Mouse (Mus musculus) MEL (cell line): Measurements from ENCODE around the gene Stx5a. TPM values are rescaled to one million over a fixed set of nuclear protein-coding genes. Genes with fewer than 3 reads are reported as not detected.
A peak's percentile ranks its signal among the peaks of the same experiment; 100 is the strongest.

Experiments
- DNase-seq: peaks from one replicate; pipeline ENCODE4 v3.0.0; 2011; ENCODE audit warnings: low read depth, low spot score
- H3K27ac ChIP-seq: 2 replicates; pipeline ENCODE4 v1.5.1; 2012; ENCODE audit warnings: low read depth, mild to moderate bottlenecking, control low read depth, low read length, moderate library complexity; ENCODE audit not compliant: control insufficient read depth
- H3K27me3 ChIP-seq, 2 experiments: fragments of 150-350 bp in 1 of 2; sonication (generic) in 1 of 2; 2 replicates each; pipeline ENCODE4 v1.6.1; 2012; ENCODE audit warnings: low read length in 2 of 2, mild to moderate bottlenecking in 2 of 2, improper control_type of control experiment in 1 of 2, moderate library complexity in 1 of 2; ENCODE audit not compliant: insufficient read depth in 2 of 2, control insufficient read depth in 1 of 2
- H3K36me3 ChIP-seq, 2 experiments: 2 replicates each; pipeline ENCODE4 v1.6.1; 2012 to 2014; ENCODE audit warnings: low read length in 2 of 2, improper control_type of control experiment in 1 of 2, inconsistent platforms in 1 of 2, mild to moderate bottlenecking in 1 of 2; ENCODE audit not compliant: insufficient read depth in 2 of 2, control insufficient read depth in 1 of 2
- H3K4me1 ChIP-seq, 2 experiments: fragments of 150-350 bp in 1 of 2; sonication (generic) in 1 of 2; 2 replicates each; pipeline ENCODE4 v1.6.1; 2012; ENCODE audit warnings: low read length in 2 of 2, improper control_type of control experiment in 1 of 2, mild to moderate bottlenecking in 1 of 2; ENCODE audit not compliant: insufficient read depth in 2 of 2, control insufficient read depth in 1 of 2
- H3K4me3 ChIP-seq, 2 experiments: fragments of 150-350 bp in 1 of 2; sonication (generic) in 1 of 2; 2 replicates each; pipeline ENCODE4 v1.5.1; 2012; ENCODE audit warnings: low read depth in 2 of 2, low read length in 2 of 2, mild to moderate bottlenecking in 2 of 2, moderate library complexity in 2 of 2, control low read depth in 1 of 2, improper control_type of control experiment in 1 of 2; ENCODE audit not compliant: control insufficient read depth in 1 of 2, insufficient read depth in 1 of 2
- H3K79me2 ChIP-seq: 2 replicates; pipeline ENCODE4 v1.6.1; 2012; ENCODE audit warnings: mild to moderate bottlenecking, low read length, moderate library complexity; ENCODE audit not compliant: control insufficient read depth, poor library complexity, insufficient read depth
- H3K9ac ChIP-seq: 2 replicates; pipeline ENCODE4 v1.6.1; 2012; ENCODE audit warnings: low read depth, mild to moderate bottlenecking, control low read depth, low read length, moderate library complexity; ENCODE audit not compliant: control insufficient read depth, poor library complexity, severe bottlenecking
- H3K9me3 ChIP-seq: fragments of 150-350 bp; sonication (generic); replicated peaks from 2 replicates; pipeline ENCODE4 v1.6.1; 2012; ENCODE audit warnings: mild to moderate bottlenecking, low read length, improper control_type of control experiment, moderate library complexity; ENCODE audit not compliant: insufficient read depth
- BHLHE40 ChIP-seq: IDR thresholded peaks from 2 replicates; pipeline ENCODE4 v1.6.1; 2012; ENCODE audit warnings: low read depth, mild to moderate bottlenecking, inconsistent platforms, low read length, improper control_type of control experiment, borderline replicate concordance
- CHD1 ChIP-seq: IDR thresholded peaks from 2 replicates; pipeline ENCODE4 v1.6.1; 2012; ENCODE audit warnings: low read depth, mild to moderate bottlenecking, inconsistent platforms, low read length, improper control_type of control experiment
- CHD2 ChIP-seq: IDR thresholded peaks from 2 replicates; pipeline ENCODE4 v1.6.1; 2011; ENCODE audit warnings: low read length, improper control_type of control experiment
- CTCF ChIP-seq, 3 experiments: IDR thresholded peaks in 2 of 3; conservative IDR thresholded peaks in 1 of 3; 2 replicates each; pipeline ENCODE4 v1.5.1; 2011 to 2012; ENCODE audit warnings: low read length in 3 of 3, low read depth in 2 of 3, mild to moderate bottlenecking in 2 of 3, improper control_type of control experiment in 1 of 3, inconsistent platforms in 1 of 3, mixed read lengths in 1 of 3, moderate library complexity in 1 of 3; ENCODE audit not compliant: control insufficient read depth in 1 of 3, insufficient read depth in 1 of 3, poor library complexity in 1 of 3, severe bottlenecking in 1 of 3
- E2F4 ChIP-seq: IDR thresholded peaks from 2 replicates; pipeline ENCODE4 v1.6.1; 2011; ENCODE audit warnings: low read depth, low read length, improper control_type of control experiment, borderline replicate concordance
- ELF1 ChIP-seq: IDR thresholded peaks from 2 replicates; pipeline ENCODE4 v1.6.1; 2014; ENCODE audit warnings: low read depth, mild to moderate bottlenecking, inconsistent platforms, low read length, improper control_type of control experiment, moderate library complexity
- EP300 ChIP-seq, 2 experiments: IDR thresholded peaks; 2 replicates each; pipeline ENCODE4 v1.6.1; 2011; ENCODE audit warnings: improper control_type of control experiment in 2 of 2, low read length in 2 of 2, low read depth in 1 of 2, mild to moderate bottlenecking in 1 of 2
- ETS1 ChIP-seq: IDR thresholded peaks from 2 replicates; pipeline ENCODE4 v1.6.1; 2012; ENCODE audit warnings: low read depth, mild to moderate bottlenecking, inconsistent platforms, low read length, improper control_type of control experiment, moderate library complexity
- GABPA ChIP-seq: IDR thresholded peaks from 2 replicates; pipeline ENCODE4 v1.6.1; 2012; ENCODE audit warnings: low read depth, mild to moderate bottlenecking, inconsistent platforms, low read length, improper control_type of control experiment, moderate library complexity
- GATA1 ChIP-seq: IDR thresholded peaks from 2 replicates; pipeline ENCODE4 v1.6.1; 2011; ENCODE audit warnings: low read depth, low read length, improper control_type of control experiment
- HCFC1 ChIP-seq: IDR thresholded peaks from 2 replicates; pipeline ENCODE4 v1.6.1; 2012; ENCODE audit warnings: low read depth, mild to moderate bottlenecking, inconsistent platforms, low read length, improper control_type of control experiment, moderate library complexity
- MAFK ChIP-seq: IDR thresholded peaks from 2 replicates; pipeline ENCODE4 v1.6.1; 2011; ENCODE audit warnings: low read depth, mild to moderate bottlenecking, low read length, improper control_type of control experiment, borderline replicate concordance
- MAX ChIP-seq: IDR thresholded peaks from 2 replicates; pipeline ENCODE4 v1.6.1; 2011; ENCODE audit warnings: low read length, improper control_type of control experiment
- MAZ ChIP-seq: IDR thresholded peaks from 2 replicates; pipeline ENCODE4 v1.6.1; 2012; ENCODE audit warnings: low read depth, mild to moderate bottlenecking, inconsistent platforms, low read length, improper control_type of control experiment
- MEF2A ChIP-seq: IDR thresholded peaks from 2 replicates; pipeline ENCODE4 v1.6.1; 2014; ENCODE audit warnings: low read depth, mild to moderate bottlenecking, inconsistent platforms, low read length, improper control_type of control experiment; ENCODE audit not compliant: poor library complexity, insufficient replicate concordance, severe bottlenecking; ENCODE audit errors: extremely low read depth
- MXI1 ChIP-seq: IDR thresholded peaks from 2 replicates; pipeline ENCODE4 v1.6.1; 2011; ENCODE audit warnings: mild to moderate bottlenecking, low read depth, low read length, improper control_type of control experiment
- MYB ChIP-seq: IDR thresholded peaks from 2 replicates; pipeline ENCODE4 v1.6.1; 2011; ENCODE audit warnings: mild to moderate bottlenecking, low read depth, low read length, improper control_type of control experiment
- MYC ChIP-seq: IDR thresholded peaks from 2 replicates; pipeline ENCODE4 v1.6.1; 2011; ENCODE audit warnings: low read depth, mild to moderate bottlenecking, low read length, improper control_type of control experiment, moderate library complexity
- NELFE ChIP-seq: IDR thresholded peaks from 2 replicates; pipeline ENCODE4 v1.6.1; 2011; ENCODE audit warnings: low read depth, low read length, improper control_type of control experiment
- NRF1 ChIP-seq: IDR thresholded peaks from 2 replicates; pipeline ENCODE4 v1.6.1; 2014; ENCODE audit warnings: low read depth, mild to moderate bottlenecking, inconsistent platforms, low read length, improper control_type of control experiment, moderate library complexity; ENCODE audit not compliant: poor library complexity, insufficient read depth, severe bottlenecking
- POLR2AphosphoS2 ChIP-seq: IDR thresholded peaks from 2 replicates; pipeline ENCODE4 v1.6.1; 2011; ENCODE audit warnings: low read length, improper control_type of control experiment
- POLR2AphosphoS5 ChIP-seq: IDR thresholded peaks from 2 replicates; pipeline ENCODE4 v1.6.1; 2012; ENCODE audit warnings: low read depth, borderline replicate concordance, mild to moderate bottlenecking, inconsistent platforms, low read length, moderate library complexity, mixed read lengths
- RAD21 ChIP-seq: IDR thresholded peaks from 2 replicates; pipeline ENCODE4 v1.6.1; 2011; ENCODE audit warnings: mild to moderate bottlenecking, low read depth, low read length, improper control_type of control experiment
- RCOR1 ChIP-seq: IDR thresholded peaks from 2 replicates; pipeline ENCODE4 v1.6.1; 2012; ENCODE audit warnings: low read depth, mild to moderate bottlenecking, inconsistent platforms, low read length, improper control_type of control experiment
- SIN3A ChIP-seq: IDR thresholded peaks from 2 replicates; pipeline ENCODE4 v1.6.1; 2012; ENCODE audit warnings: low read length, improper control_type of control experiment, inconsistent platforms
- TAL1 ChIP-seq: IDR thresholded peaks from 2 replicates; pipeline ENCODE4 v1.6.1; 2012; ENCODE audit warnings: mild to moderate bottlenecking, inconsistent platforms, low read length, moderate library complexity, mixed read lengths
- TBP ChIP-seq: IDR thresholded peaks from 2 replicates; pipeline ENCODE4 v1.8.0; 2011; ENCODE audit warnings: low read depth, low read length, improper control_type of control experiment
- TCF12 ChIP-seq: IDR thresholded peaks from 2 replicates; pipeline ENCODE4 v1.6.1; 2014; ENCODE audit warnings: low read depth, mild to moderate bottlenecking, inconsistent platforms, low read length, improper control_type of control experiment, moderate library complexity
- UBTF ChIP-seq: IDR thresholded peaks from 2 replicates; pipeline ENCODE4 v1.6.1; 2012; ENCODE audit warnings: low read depth, mild to moderate bottlenecking, inconsistent platforms, low read length, improper control_type of control experiment, moderate library complexity, borderline replicate concordance; ENCODE audit not compliant: insufficient read depth
- USF1 ChIP-seq: IDR thresholded peaks from 2 replicates; pipeline ENCODE4 v1.6.1; 2014; ENCODE audit warnings: low read depth, mild to moderate bottlenecking, inconsistent platforms, low read length, improper control_type of control experiment, moderate library complexity
- USF2 ChIP-seq, 2 experiments: IDR thresholded peaks; 2 replicates each; pipeline ENCODE4 v1.6.1; 2011 to 2012; ENCODE audit warnings: improper control_type of control experiment in 2 of 2, low read length in 2 of 2, borderline replicate concordance in 1 of 2, inconsistent platforms in 1 of 2, low read depth in 1 of 2, mild to moderate bottlenecking in 1 of 2; ENCODE audit not compliant: insufficient read depth in 1 of 2
- ZC3H11A ChIP-seq: IDR thresholded peaks from 2 replicates; pipeline ENCODE4 v1.6.1; 2012; ENCODE audit warnings: low read depth, mild to moderate bottlenecking, inconsistent platforms, low read length, improper control_type of control experiment
- polyA plus RNA-seq, 2 experiments: library from polyadenylated mRNA; stranded (reverse) in 1 of 2; unstranded in 1 of 2; fragments of >175 nt in 1 of 2; fragments of >200 nt in 1 of 2; gene quantifications; 2 replicates each; pipeline versions ENCODE4 v1.2.1 to v1.2.4; 2012; ENCODE audit warnings: low replicate concordance in 2 of 2, low read depth in 1 of 2; ENCODE audit not compliant: insufficient read length in 2 of 2, insufficient read depth in 1 of 2, missing spikeins in 1 of 2
- total RNA-seq: library from RNA; depleted of rRNA; stranded (reverse); fragments of 300-350 nt; gene quantifications from 2 replicates; pipeline ENCODE4 v1.2.3, GENCODE M21; 2012

Stx5a gene
- total and polyA plus RNA-seq, 3 experiments: 28.7 to 50.0 TPM; not detected in 1

DNA sequence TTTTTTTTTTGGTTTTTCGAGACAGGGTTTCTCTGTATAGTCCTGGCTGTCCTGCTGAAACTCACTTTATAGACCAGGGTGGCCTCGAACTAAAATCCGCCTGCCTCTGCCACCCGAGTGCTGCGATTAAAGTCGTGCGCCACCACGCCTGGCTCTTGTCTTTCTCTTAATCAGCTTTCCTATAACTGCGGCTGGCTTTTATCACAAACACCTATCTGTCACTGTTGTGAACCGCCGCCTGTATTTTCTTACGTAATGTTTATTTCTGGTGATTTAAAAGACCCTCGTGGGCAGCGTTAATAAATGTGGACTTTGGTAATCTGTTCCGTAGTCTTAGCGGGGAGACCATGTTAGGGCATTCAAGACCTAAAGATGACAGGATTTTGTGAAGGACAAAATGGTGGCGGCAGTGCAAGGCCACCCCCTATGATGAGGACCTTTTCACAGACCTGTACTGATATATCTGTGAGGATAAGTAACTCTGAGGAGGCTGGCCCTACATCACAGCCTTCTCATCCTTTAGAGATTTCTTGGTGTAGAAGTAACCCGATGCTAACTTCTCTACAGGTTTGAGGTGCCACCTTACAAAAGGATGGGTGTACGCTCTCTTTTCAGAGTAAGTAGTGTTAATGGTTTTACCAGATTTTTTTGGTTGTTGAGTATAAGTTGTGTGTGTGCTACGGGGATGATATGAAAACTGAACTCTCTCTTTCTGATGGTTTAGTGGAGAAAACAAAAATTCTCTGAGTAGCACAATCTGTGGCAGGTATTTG lies 17.5 kb upstream of the Stx5a start (continued):
- TF ChIP-seq HCFC1: no peak
- no peak for TF ChIP-seq TBP
- TF ChIP-seq MYB: no peak
- no peak for TF ChIP-seq TAL1
- TF ChIP-seq TCF12: no peak
- no peak for TF ChIP-seq ZC3H11A
- TF ChIP-seq E2F4: no peak
- TF ChIP-seq RAD21: no peak
- TF ChIP-seq POLR2AphosphoS5: peak; percentile 26; the same call in 1 of the 2 replicates
- TF ChIP-seq NELFE: no peak
- TF ChIP-seq EP300 (IDR thresholded peaks at IDR 0.05; ENCODE audit: low read depth in 1 of 2, low read length in 2 of 2): no peak
- TF ChIP-seq USF1: no peak
- no peak for TF ChIP-seq GATA1

DNA sequence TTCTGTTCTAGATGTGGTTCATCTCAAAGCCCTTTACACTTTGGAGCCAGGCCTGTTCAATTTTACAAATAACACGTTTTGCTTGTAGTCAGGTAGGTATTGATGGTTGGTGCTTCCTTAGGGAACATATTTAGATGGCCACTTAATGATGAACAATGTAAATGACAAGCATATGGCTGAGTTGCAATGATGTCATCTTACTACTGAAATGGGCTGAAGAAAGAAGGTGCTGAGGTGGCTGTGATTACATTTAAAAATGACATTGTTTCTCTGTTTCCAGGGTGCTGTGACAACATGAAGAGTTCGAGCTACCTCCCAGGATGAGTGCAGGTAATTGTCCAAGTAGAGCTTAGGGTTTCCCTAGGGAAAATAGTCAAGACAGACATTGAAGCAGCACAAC lies 16.8 kb upstream of the Stx5a start:
- H3K36me3 ChIP-seq: peaks cover 12 to 22% of the 10 kb centered on the region in 2 experiments
- peak; percentile 57 for DNase-seq
- H3K79me2 ChIP-seq: peaks cover 36% of the 10 kb centered on the region
- peaks cover 0 to 7% of the 10 kb centered on the region in 2 experiments; a peak in 1 of 4 replicates for H3K4me1 ChIP-seq
- H3K4me3 ChIP-seq: peak overlapping the region; percentile 59 to 95
- no peaks in the 10 kb centered on the region for H3K27me3 ChIP-seq
- H3K27ac ChIP-seq: peak overlapping the region; percentile 97
- H3K9ac ChIP-seq: peak overlapping the region; percentile 97
- H3K9me3 ChIP-seq: no peaks in the 10 kb centered on the region
- TF ChIP-seq MYB (no peak), CHD1 (peak; percentile 1; the same call in 1 of the 2 replicates), ETS1 (no peak; the same call in 1 of the 2 replicates), CHD2 (no peak), MXI1 (peak; percentile 27; the same call in 1 of the 2 replicates), TBP (no peak), RAD21 (no peak), RCOR1 (no peak), POLR2AphosphoS5 (peak; percentile 70; the same call in 1 of the 2 replicates), ZC3H11A (no peak), MAZ (no peak), USF1 (no peak), CTCF (IDR thresholded peaks at IDR 0.05 in 2 of 3, conservative IDR thresholded peaks at IDR 0.05 in 1 of 3; ENCODE audit: control insufficient read depth in 1 of 3, insufficient read depth in 1 of 3, low read depth in 2 of 3, low read length in 3 of 3, poor library complexity in 1 of 3, severe bottlenecking in 1 of 3) (no peak), USF2 (IDR thresholded peaks at IDR 0.05; ENCODE audit: borderline replicate concordance in 1 of 2, insufficient read depth in 1 of 2, low read depth in 1 of 2, low read length in 2 of 2) (no peak), TCF12 (no peak), POLR2AphosphoS2 (peak; percentile 14; the same call in 1 of the 2 replicates), MAFK (no peak), BHLHE40 (no peak), SIN3A (no peak), MYC (no peak; the same call in 1 of the 2 replicates), ELF1 (no peak), GABPA (no peak), MAX (no peak), TAL1 (no peak), MEF2A (no peak), UBTF (no peak), NRF1 (no peak)
